In the genomic region with DNA sequence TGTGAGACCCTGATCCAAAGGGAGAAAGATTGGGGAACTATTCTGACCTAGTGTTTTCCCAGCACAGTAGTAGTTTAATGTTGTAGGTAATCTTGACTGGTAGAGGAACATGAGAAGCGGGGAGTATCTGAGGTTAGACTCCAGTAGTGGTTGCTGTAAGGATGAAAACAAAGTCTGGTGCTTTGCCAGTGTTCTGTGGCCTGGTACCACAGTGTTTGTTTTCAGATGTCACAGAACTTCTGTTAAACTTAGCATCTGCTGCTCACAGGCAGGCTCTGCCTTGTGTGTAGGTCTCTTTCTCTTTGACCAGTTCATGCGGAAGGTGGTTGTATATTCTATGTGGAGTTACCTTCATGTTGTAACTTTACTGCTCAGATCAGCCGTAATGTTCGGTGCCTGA, we compare ENCODE assay signal across 28 mouse cellular contexts. TPM values are rescaled to one million over a fixed set of nuclear protein-coding genes. Genes with fewer than 3 reads are reported as not detected.
DNase-seq lines count a peak whose midpoint lies in the region; ATAC-seq and TF ChIP-seq lines count a peak whose summit lies in the region.
"Had no signal": no experiment of that assay in that cellular context is flagged by ENCODE, and none has a peak within 500 bp of the region (broad histone marks: within the 10 kb centered on the region; RNA-seq: fewer than 3 reads in every experiment).

No protein-coding gene starts in this region.

- no peak for TF ChIP-seq POLR2A in spleen, adult 2 months (IDR thresholded peaks at IDR 0.05; ENCODE audit: low read depth, low read length)

- H3K27me3 ChIP-seq in spleen, adult 2 months (ENCODE audit: control insufficient read depth, insufficient read depth, low read length) = no peaks in the 10 kb centered on the region
- H3K27me3 ChIP-seq: heart, embryonic 13.5 days; liver, embryonic 13.5 days; lung, embryonic 15.5 days; midbrain, embryonic 15.5 days had no signal

- DNase-seq in CD4-positive, CD25-positive, alpha-beta regulatory T cell, adult 2 months (ENCODE audit: low read depth, low spot score) = peak; percentile 17
- DNase-seq in spleen, adult 2 months (ENCODE audit: low read depth in 1 of 2, low spot score in 2 of 2) = peak in 1 of 2 experiments; percentile 21
- DNase-seq in spleen, postnatal 14 days (ENCODE audit: low spot score in 2 of 2) = no peak
- no peak for DNase-seq in thymus, postnatal 25 days
- DNase-seq in cerebellum, postnatal 36 days = no peak
- no peak for DNase-seq in left cerebral cortex, postnatal 14 days (ENCODE audit: low spot score in 2 of 2)
- DNase-seq: adrenal gland, postnatal 25 days; cerebellum, adult 11 months; cerebellum, postnatal 25 days; heart, adult 11 months; heart, postnatal 36 days; kidney, adult 9 months; layer of hippocampus, adult 9-11 months; liver, embryonic 13.5 days; retina, postnatal 1 day; thymus, postnatal 14 days had no signal

- no peak for TF ChIP-seq CTCF in spleen, adult 2 months (IDR thresholded peaks at IDR 0.05; ENCODE audit: extremely low read depth, insufficient read depth, insufficient read length, insufficient replicate concordance)

- H3K27ac ChIP-seq in spleen, adult 2 months (ENCODE audit: insufficient read depth, low read length) = peak overlapping the region; percentile 6; the same call in 1 of the 2 replicates
- H3K27ac ChIP-seq: embryonic facial prominence, embryonic 10.5 days; heart, embryonic 13.5 days; left cerebral cortex, adult 2 months; limb, embryonic 10.5 days; lung, embryonic 15.5 days; midbrain, embryonic 15.5 days had no signal

- H3K36me3 ChIP-seq in spleen, adult 2 months (ENCODE audit: control insufficient read depth, insufficient read depth, low read length) = peaks cover 3% of the 10 kb centered on the region; the same call in 1 of the 2 replicates

- WGBS in spleen, adult 2 months = 36% methylated on average over 4 of the region's 4 CpGs

- peaks cover 9% of the 10 kb centered on the region for H3K4me1 ChIP-seq in spleen, adult 2 months (ENCODE audit: control insufficient read depth, insufficient read depth, insufficient read length)

- intact Hi-C loops in left cerebral cortex, postnatal 14 days (cut with DNase I) = no loop called here

- no peak for ATAC-seq in CD4-positive, CD25-positive, alpha-beta regulatory T cell, adult 4 months
- ATAC-seq in megakaryocyte, adult 5-6 weeks (ENCODE audit: poor library complexity, severe bottlenecking) = 0 out of 2 replicates have a peak, but pooled peaks have one; percentile 12
- ATAC-seq: inflammation-experienced regulatory T-cells, adult 6 months; midbrain, embryonic 15.5 days had no signal

- no peak overlapping the region for H3K4me3 ChIP-seq in spleen, adult 2 months (ENCODE audit: extremely low read depth, insufficient read depth, insufficient read length)
- H3K4me3 ChIP-seq: embryonic facial prominence, embryonic 10.5 days; heart, embryonic 13.5 days; left cerebral cortex, adult 2 months; limb, embryonic 10.5 days; liver, embryonic 13.5 days; lung, embryonic 15.5 days; midbrain, embryonic 15.5 days had no signal

RNA-seq across cellular contexts. Expression of gene Selenot, which starts 5.1 kb away (rescaled TPM):
- polyA plus RNA-seq in CD4-positive, CD25-positive, alpha-beta regulatory T cell, adult 4 months (2017; shearing (Covaris generic)) = 10 to 100 TPM; 19.7 to 30.3 TPM
- polyA plus RNA-seq in spleen, adult 2 months (2012; rRNA removed) = 22.0 and 22.7 TPM in 2 replicates
- total RNA-seq in megakaryocyte, adult 5-6 weeks (2015) = 161 and 163 TPM in 2 replicates
- total RNA-seq in megakaryocyte, adult 5-6 weeks (2017) = 203 and 210 TPM in 2 replicates
- 100 to 1,000 TPM; 166 to 173 TPM for total RNA-seq in left cerebral cortex, postnatal 14 days (2021)

RNA-seq across cellular contexts. Expression of gene Erich6, which starts 55.5 kb away (rescaled TPM):
- polyA plus RNA-seq in CD4-positive, CD25-positive, alpha-beta regulatory T cell, adult 4 months (2017; shearing (Covaris generic)) = not detected
- polyA plus RNA-seq in spleen, adult 2 months (2012; rRNA removed) = not detected in 2 replicates
- not detected in 2 replicates for total RNA-seq in megakaryocyte, adult 5-6 weeks (2015)
- not detected in 2 replicates for total RNA-seq in megakaryocyte, adult 5-6 weeks (2017)
- 1 to 10 TPM in 1 of 2 experiments, under 1 TPM in 1; 0.89 to 1.6 TPM for total RNA-seq in left cerebral cortex, postnatal 14 days (2021)
- total RNA-seq: adrenal gland, postnatal 25 days; G1E; gastrocnemius, adult 18-20 months; heart, postnatal 36 days had no signal
- polyA plus RNA-seq: embryonic facial prominence, embryonic 10.5 days; forebrain, embryonic 11.5 days; G1E; inflammation-experienced regulatory T-cells, adult 6 months; limb, embryonic 10.5 days; liver, embryonic 13.5 days; lung, embryonic 15.5 days had no signal

RNA-seq across cellular contexts. Expression of gene Serp1, which starts 55.8 kb away (rescaled TPM):
- 10 to 100 TPM; 38.8 to 57.0 TPM for polyA plus RNA-seq in CD4-positive, CD25-positive, alpha-beta regulatory T cell, adult 4 months (2017; shearing (Covaris generic))
- 57.9 and 90.7 TPM in 2 replicates for polyA plus RNA-seq in spleen, adult 2 months (2012; rRNA removed)
- total RNA-seq in megakaryocyte, adult 5-6 weeks (2015) = 189 and 218 TPM in 2 replicates
- 208 and 222 TPM in 2 replicates for total RNA-seq in megakaryocyte, adult 5-6 weeks (2017)
- 10 to 100 TPM; 24.7 to 26.8 TPM for total RNA-seq in left cerebral cortex, postnatal 14 days (2021)

RNA-seq across cellular contexts. Expression of gene Eif2a, which starts 55.9 kb away (rescaled TPM):
- polyA plus RNA-seq in CD4-positive, CD25-positive, alpha-beta regulatory T cell, adult 4 months (2017; shearing (Covaris generic)) = 10 to 100 TPM; 69.7 to 74.8 TPM
- 3.3 and 3.4 TPM in 2 replicates for polyA plus RNA-seq in spleen, adult 2 months (2012; rRNA removed)
- 122 and 151 TPM in 2 replicates for total RNA-seq in megakaryocyte, adult 5-6 weeks (2015)
- total RNA-seq in megakaryocyte, adult 5-6 weeks (2017) = 75.9 and 80.9 TPM in 2 replicates
- total RNA-seq in left cerebral cortex, postnatal 14 days (2021) = 10 to 100 TPM; 43.4 to 44.1 TPM

Comparison
In these comparisons a context has a peak if more than half of its experiments do, and no peak if none do; other contexts are left out.
1. RNA of gene Serp1, which starts 55.8 kb away (total RNA-seq): 189 to 222 TPM in megakaryocyte, adult 5-6 weeks; 24.7 to 26.8 TPM in left cerebral cortex, postnatal 14 days; every median in the first group is over 4 times any median in the second.